Mouse (Mus musculus) spleen, adult 10 weeks (tissue): ENCODE data around the gene Lmx1b. TPM values are rescaled to one million over a fixed set of nuclear protein-coding genes. Genes with fewer than 3 reads are reported as not detected.

Experiments used
- polyA plus RNA-seq: library from polyadenylated mRNA; stranded (reverse); fragments of 350-450 nt; fragmentation: Illumina TruSeq; extraction: RNeasy Lipid Tissue Mini Kit (QIAGEN cat#74804); gene quantifications from one replicate; pipeline ENCODE4 v1.2.3, GENCODE M21; 2015; ENCODE audit warnings: low replicate concordance; ENCODE audit not compliant: insufficient read depth

Lmx1b gene
- not detected for polyA plus RNA-seq

DNA sequence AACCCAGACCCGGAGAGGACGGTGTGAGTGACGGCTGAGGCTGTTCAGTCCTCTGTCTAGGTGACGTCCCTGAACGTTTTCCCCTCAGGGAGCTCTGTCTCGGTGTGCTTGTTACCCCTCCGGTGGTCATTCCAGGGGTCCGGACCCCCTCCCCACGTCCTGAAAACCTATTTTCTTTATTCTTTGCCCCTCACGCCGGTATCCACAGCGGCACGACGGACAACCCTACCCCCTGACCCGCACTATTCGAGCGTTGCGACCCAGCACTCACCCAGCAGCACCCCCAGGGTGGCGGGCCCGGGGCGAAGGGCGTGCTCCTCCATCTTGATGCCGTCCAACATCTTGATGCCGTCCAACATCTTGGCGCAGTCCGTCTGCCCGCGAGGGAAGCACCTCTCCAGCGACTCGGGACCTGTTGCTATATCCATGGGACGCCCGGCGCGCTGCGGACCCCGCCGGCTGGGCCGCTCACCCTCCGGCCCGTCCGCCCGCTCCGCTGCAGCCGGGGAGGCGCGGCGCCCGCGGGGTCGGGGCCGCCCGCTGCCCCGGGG, at the start of gene Lmx1b:
TSS of gene Lmx1b (minus strand) at position 341 of the 551 bp plus-strand sequence.

Other genes with a start within 250 kb of the Lmx1b start
- 9.0 TPM for gene Zbtb34, start 209.2 kb downstream of the Lmx1b start, polyA plus RNA-seq
- gene Zbtb43, start 172.0 kb downstream of the Lmx1b start, polyA plus RNA-seq: 22.2 TPM
- gene Mvb12b, start 247.4 kb upstream of the Lmx1b start, polyA plus RNA-seq: 5.5 TPM